Mouse (Mus musculus) cerebellum, adult 18-20 months (tissue): ENCODE results near the gene Hoxd10.

Experiments used
- DNase-seq, 2 experiments: peaks; one replicate each; pipeline ENCODE4 v3.0.0; 2021

Hoxd10 gene

GRCm38 (mm10) chr2:74667191-74667841, 24.4 kb upstream of the Hoxd10 start:
- DNase-seq: no peak

GRCm38 (mm10) chr2:74667842-74668357, 23.8 kb upstream of the Hoxd10 start, which contains the start of gene Hoxd13:
Gene Hoxd13 (plus strand): TSS chr2:74668310.
- DNase-seq: no peak

GRCm38 (mm10) chr2:74668370-74669229, 23.1 kb upstream of the Hoxd10 start:
- no peak for DNase-seq

GRCm38 (mm10) chr2:74669230-74669578, 22.5 kb upstream of the Hoxd10 start:
- DNase-seq: no peak

DNA sequence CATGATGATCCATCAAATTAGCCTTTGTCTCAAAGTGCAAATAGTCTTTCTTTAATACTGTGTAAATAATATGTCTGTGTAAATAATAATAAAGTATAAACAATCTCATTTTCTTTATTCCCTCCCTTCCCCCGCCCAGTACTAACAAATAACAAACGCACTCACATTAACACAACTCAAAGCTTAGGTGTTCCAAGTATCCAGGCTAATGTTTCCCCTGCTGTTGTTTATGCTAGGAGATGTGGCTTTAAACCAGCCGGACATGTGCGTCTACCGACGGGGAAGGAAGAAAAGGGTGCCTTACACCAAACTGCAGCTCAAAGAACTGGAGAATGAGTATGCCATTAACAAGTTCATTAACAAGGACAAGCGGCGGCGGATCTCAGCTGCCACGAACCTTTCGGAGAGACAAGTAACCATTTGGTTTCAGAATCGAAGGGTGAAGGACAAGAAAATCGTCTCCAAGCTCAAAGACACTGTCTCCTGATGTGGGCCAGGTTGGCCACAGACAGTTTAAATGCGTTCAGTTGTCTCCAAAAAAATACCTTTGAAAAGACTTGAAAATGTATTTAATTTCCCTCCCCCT, 22.0 kb upstream of the Hoxd10 start:
- DNase-seq: no peak

DNA sequence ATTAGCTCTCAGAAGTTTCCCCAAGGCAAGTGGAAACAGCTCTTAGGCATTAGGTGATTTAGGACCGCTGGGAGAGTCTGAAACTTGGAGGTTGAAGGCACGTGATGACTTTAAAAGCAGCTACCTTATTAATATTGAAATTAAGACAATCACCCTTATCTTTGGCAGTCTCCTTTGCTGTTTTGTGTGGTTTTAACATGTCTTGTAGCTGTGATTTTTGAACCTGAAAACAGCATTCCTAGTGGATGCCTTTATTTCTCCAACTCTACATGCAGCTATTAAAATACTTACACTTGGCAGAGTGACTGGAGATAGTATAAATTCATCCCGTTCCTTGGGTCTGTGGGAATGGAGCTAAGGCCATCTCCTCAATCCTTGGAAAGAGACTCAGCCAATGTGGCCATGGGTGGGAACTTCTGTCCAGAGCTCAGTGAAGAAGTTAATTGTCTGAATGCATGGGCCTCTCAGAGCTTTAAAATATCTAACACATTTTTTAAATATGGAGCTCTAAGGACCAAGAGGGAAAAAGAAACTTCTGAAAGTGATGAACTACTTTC, 21.0 kb upstream of the Hoxd10 start:
- no peak for DNase-seq

- DNase-seq: no peak
These were observed 19.9 kb upstream of the Hoxd10 start for GRCm38 (mm10) chr2:74671847-74672246.

- DNase-seq: peak; percentile 29 to 48
These were observed 19.0 kb upstream of the Hoxd10 start for GRCm38 (mm10) chr2:74672481-74673362.

DNA sequence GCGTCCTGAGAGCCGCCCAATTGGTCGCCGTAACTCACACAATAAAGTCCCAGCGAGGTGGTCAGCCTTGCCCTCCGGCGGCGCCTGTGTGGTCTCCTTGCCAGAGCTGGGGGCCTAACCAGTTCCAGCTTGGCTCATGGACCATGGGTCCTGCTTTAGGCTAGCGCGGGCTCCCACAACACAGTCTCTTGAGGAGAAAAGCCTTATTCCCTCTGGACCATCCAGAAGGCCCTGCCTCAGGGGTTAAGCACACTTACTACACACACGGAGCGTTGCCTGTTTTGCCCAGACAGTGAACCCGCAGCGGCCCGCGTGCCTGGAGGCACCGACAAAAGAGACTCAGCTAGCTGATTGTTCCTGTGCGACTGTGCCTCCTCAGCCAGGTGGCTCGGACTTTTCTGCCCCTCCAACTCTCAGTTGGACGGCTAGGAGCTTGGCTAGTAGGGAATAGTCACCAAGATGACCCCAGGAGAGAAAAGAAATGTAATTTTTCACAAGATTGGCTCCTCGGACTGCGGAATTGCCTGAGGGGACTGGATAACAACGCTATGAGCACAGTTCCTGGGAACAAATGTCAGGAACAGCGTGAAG, 17.8 kb upstream of the Hoxd10 start:
- no peak for DNase-seq

DNA sequence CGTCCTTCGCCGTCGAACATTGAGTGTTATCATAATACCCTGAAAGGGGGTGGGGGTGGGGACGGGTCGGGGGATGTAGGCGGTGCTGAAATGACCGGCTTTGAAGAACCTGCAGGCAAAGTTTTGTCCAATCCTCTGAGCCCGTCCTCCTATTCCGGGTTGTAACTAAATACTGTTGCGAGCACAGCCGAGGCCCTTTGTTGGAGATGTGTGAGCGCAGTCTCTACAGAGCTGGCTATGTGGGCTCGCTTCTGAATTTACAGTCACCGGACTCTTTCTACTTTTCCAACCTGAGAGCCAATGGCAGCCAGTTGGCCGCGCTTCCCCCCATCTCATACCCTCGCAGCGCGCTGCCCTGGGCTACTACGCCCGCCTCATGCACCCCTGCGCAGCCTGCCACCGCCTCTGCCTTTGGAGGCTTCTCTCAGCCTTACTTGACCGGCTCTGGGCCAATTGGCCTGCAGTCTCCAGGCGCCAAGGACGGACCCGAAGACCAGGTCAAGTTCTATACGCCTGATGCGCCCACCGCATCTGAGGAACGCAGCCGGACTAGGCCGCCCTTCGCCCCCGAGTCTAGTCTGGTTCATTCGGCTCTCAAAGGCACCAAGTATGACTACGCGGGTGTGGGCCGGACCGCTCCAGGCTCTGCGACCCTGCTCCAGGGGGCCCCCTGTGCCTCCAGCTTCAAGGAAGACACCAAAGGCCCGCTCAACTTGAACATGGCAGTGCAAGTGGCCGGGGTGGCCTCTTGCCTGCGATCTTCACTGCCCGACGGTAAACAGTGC, 16.7 kb upstream of the Hoxd10 start, which contains the start of gene Hoxd12:
Gene Hoxd12, plus strand, starts transcription at position 133 of the 785 bp plus-strand sequence.
- no peak for DNase-seq

DNA sequence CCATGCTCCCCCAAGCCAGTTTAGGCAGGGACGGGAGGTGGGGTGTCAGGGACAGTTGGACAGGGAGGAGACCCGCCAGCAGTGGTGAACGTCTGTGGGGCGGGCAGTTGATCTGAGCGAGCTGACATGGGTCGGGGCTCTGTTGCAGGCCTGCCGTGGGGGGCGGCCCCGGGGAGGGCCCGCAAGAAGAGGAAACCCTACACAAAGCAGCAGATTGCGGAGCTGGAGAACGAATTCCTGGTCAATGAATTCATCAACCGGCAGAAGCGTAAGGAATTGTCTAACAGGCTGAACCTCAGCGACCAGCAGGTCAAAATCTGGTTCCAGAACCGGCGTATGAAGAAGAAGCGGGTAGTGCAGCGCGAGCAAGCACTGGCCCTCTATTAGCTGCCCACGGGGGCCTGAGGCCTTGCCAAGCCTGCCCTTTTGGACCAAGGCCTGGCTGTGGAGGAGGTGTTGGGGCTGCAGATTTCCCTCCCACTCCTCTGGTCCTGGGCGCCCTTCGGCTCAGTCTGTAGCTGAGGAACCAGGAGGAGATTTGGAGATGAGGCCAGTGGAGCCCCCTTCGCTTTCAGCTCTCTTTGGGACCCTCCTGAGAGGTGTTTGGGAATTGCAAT, 15.9 kb upstream of the Hoxd10 start:
- DNase-seq: no peak

- DNase-seq: no peak
These were observed 15.2 kb upstream of the Hoxd10 start for GRCm38 (mm10) chr2:74676376-74677052.

DNA sequence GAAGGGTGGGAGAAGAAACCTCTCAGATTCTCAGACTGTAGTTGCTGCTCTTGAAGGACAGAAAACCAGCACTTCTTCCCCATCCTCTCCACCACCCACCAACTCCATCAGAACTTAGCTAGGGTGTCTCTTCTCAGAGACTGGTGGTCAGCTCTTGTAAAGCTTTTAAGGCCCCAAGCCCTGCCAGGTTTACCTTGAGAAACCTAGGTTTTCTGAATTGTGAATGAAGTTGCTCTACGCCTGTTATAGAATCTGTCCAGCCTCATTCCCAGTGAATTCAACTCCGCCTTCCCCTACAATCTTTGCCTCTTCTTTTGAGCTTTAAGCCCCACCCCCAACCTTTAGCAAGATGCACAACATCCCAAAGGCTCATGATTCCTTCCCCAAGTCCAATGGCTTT, 14.6 kb upstream of the Hoxd10 start:
- no peak for DNase-seq

GRCm38 (mm10) chr2:74678891-74679595, 12.7 kb upstream of the Hoxd10 start, which contains the start of gene Hoxd11:
Gene Hoxd11 (plus strand): TSS chr2:74679557.
- no peak for DNase-seq

GRCm38 (mm10) chr2:74679596-74679971, 12.1 kb upstream of the Hoxd10 start:
- no peak for DNase-seq

GRCm38 (mm10) chr2:74679980-74680379, 11.7 kb upstream of the Hoxd10 start:
- DNase-seq: no peak

DNA sequence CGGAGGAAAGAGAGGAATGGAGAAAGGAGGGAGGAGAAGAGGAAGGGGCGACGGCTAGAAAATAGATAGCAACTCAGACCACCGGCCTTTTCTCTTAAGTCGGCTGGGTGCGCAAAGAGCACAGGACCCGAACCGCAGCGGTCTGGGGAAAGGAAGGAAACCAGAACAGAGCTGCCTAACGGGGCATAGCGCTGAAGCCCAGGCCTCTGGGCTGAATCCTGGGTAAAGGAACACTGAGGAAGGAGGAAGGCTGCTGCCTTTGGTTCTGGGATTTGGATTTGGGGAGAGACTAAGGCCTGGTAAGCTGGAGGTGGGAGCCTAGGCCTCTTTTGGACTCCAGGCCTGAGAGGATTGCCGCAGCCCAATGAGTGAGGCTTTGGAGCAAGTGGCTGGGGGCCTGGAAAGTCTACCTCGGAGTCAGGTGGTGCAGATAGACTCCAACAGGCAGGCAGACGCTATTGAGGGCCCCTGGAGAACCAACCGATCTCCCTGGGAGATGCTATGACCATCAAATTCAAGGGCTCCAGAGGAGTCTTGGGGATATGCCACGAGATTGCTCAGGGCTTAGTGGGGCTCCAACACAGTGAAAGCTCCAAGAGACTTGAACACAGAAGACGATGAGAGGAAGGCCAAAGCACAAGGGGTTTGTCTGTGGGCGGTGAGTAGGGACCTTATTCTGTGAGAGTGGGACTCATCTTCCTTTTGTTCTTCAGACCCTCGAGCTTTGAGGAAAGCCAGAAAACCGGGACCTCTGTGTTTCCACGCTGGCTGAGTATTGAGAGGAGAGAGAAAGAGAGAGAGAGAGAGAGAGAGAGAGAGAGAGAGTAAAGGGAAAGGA, 10.9 kb upstream of the Hoxd10 start:
- DNase-seq: no peak
